ENCODE assay signal across 29 mouse cellular contexts in the genomic region with DNA sequence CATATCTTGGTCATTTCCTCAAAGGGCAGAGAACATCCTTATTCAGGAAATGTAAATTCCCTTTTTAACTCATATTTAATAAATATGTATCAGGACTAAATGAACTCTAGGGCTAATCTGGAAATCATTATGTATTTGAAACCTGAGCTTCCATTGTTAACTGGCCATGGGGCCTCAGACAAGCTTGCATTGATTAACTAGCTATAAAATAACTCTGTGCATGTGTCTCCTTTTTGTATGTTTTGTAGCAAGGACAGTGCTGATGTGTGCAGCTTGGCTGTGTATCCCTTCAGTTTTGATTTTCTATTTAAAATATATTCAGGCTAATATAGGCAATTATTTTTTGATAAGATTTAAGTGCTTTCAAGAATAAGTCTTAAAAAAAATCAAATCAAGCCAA.
DNase-seq lines count a peak whose midpoint lies in the region; ATAC-seq lines count a peak whose summit lies in the region.
"Had no signal": no experiment of that assay in that cellular context is flagged by ENCODE, and none has a peak within 500 bp of the region (broad histone marks: within the 10 kb centered on the region; RNA-seq: fewer than 3 reads in every experiment).

No protein-coding gene starts in this region.

- H3K9me3 ChIP-seq in embryonic facial prominence, embryonic 11.5 days (replicated peaks; ENCODE audit: control insufficient read depth, low read length): no peaks in the 10 kb centered on the region
- no peaks in the 10 kb centered on the region for H3K9me3 ChIP-seq in embryonic facial prominence, embryonic 10.5 days
- H3K9me3 ChIP-seq in limb, embryonic 10.5 days (replicated peaks): no peaks in the 10 kb centered on the region
- H3K9me3 ChIP-seq in limb, embryonic 12.5 days: no peaks in the 10 kb centered on the region
- H3K9me3 ChIP-seq: embryonic facial prominence, embryonic 13.5 days; embryonic facial prominence, embryonic 15.5 days; forebrain, embryonic 10.5 days; forebrain, embryonic 13.5 days; forebrain, embryonic 15.5 days; G1E had no signal

- no peaks in the 10 kb centered on the region for H3K36me3 ChIP-seq in embryonic facial prominence, embryonic 11.5 days (replicated peaks; ENCODE audit: control insufficient read depth, insufficient read depth, low read depth, low read length)
- no peaks in the 10 kb centered on the region for H3K36me3 ChIP-seq in embryonic facial prominence, embryonic 10.5 days (replicated peaks)
- H3K36me3 ChIP-seq in limb, embryonic 10.5 days: no peaks in the 10 kb centered on the region
- no peaks in the 10 kb centered on the region for H3K36me3 ChIP-seq in limb, embryonic 12.5 days
- H3K36me3 ChIP-seq: embryonic facial prominence, embryonic 13.5 days; embryonic facial prominence, embryonic 15.5 days; forebrain, embryonic 10.5 days; forebrain, embryonic 15.5 days; G1E had no signal

- no peak overlapping the region for H3K9ac ChIP-seq in embryonic facial prominence, embryonic 11.5 days (replicated peaks; ENCODE audit: low read length)
- H3K9ac ChIP-seq in limb, embryonic 12.5 days (replicated peaks): no peak overlapping the region
- H3K9ac ChIP-seq: embryonic facial prominence, embryonic 13.5 days; embryonic facial prominence, embryonic 15.5 days; forebrain, embryonic 13.5 days; forebrain, embryonic 15.5 days; forebrain, postnatal 0 days had no signal

- no peaks in the 10 kb centered on the region for H3K4me1 ChIP-seq in embryonic facial prominence, embryonic 11.5 days (ENCODE audit: control insufficient read depth, insufficient read depth, low read length)
- no peaks in the 10 kb centered on the region for H3K4me1 ChIP-seq in embryonic facial prominence, embryonic 10.5 days
- H3K4me1 ChIP-seq in limb, embryonic 10.5 days: peaks cover 3% of the 10 kb centered on the region; the same call in 1 of the 2 replicates
- H3K4me1 ChIP-seq in limb, embryonic 12.5 days (replicated peaks): no peaks in the 10 kb centered on the region
- H3K4me1 ChIP-seq: embryonic facial prominence, embryonic 13.5 days; embryonic facial prominence, embryonic 15.5 days; forebrain, embryonic 10.5 days; forebrain, embryonic 13.5 days; forebrain, embryonic 15.5 days had no signal

- H3K4me3 ChIP-seq in embryonic facial prominence, embryonic 11.5 days (ENCODE audit: low read depth, low read length): no peak overlapping the region
- no peak overlapping the region for H3K4me3 ChIP-seq in embryonic facial prominence, embryonic 10.5 days
- no peak overlapping the region for H3K4me3 ChIP-seq in limb, embryonic 10.5 days
- H3K4me3 ChIP-seq in limb, embryonic 12.5 days (replicated peaks): no peak overlapping the region
- H3K4me3 ChIP-seq: embryonic facial prominence, embryonic 13.5 days; embryonic facial prominence, embryonic 15.5 days; erythroblast, embryonic 14.5 days; forebrain, embryonic 10.5 days; forebrain, embryonic 13.5 days; forebrain, embryonic 15.5 days had no signal

- peak; percentile 5 for DNase-seq in embryo, embryonic 10.5 days (ENCODE audit: low spot score)
- no peak for DNase-seq in embryo, embryonic 9.5 days (ENCODE audit: extremely low spot score)
- DNase-seq in embryonic facial prominence, embryonic 11.5 days (ENCODE audit: low spot score): peak; percentile 37
- DNase-seq in embryonic facial prominence, embryonic 10.5 days (ENCODE audit: low spot score): no peak
- DNase-seq in limb, embryonic 10.5 days (ENCODE audit: low spot score): no peak
- no peak for DNase-seq in left cerebral cortex, postnatal 4 days
- no peak for DNase-seq in lung, postnatal 36 days
- DNase-seq: adrenal gland, adult 8-10 months; adrenal gland, postnatal 14 days; adrenal gland, postnatal 36 days; B cell, adult 2 months; cerebellum, adult 11-12 months; cerebellum, adult 2 months; cerebellum, adult 9-10 months; cerebellum, postnatal 10 days; cerebellum, postnatal 25 days; forebrain, postnatal 0 days had no signal

- intact Hi-C loops in left cerebral cortex, postnatal 4 days (cut with DNase I): no loop called here

- H3K27me3 ChIP-seq in embryonic facial prominence, embryonic 11.5 days (ENCODE audit: control insufficient read depth, insufficient read depth, low read length): no peaks in the 10 kb centered on the region
- no peaks in the 10 kb centered on the region for H3K27me3 ChIP-seq in embryonic facial prominence, embryonic 10.5 days (replicated peaks; ENCODE audit: low read depth, poor library complexity, severe bottlenecking)
- H3K27me3 ChIP-seq in limb, embryonic 10.5 days (ENCODE audit: low read depth, poor library complexity, severe bottlenecking): no peaks in the 10 kb centered on the region
- no peaks in the 10 kb centered on the region for H3K27me3 ChIP-seq in limb, embryonic 12.5 days
- H3K27me3 ChIP-seq: CH12.LX; embryonic facial prominence, embryonic 13.5 days; embryonic facial prominence, embryonic 15.5 days; forebrain, embryonic 13.5 days; forebrain, embryonic 15.5 days; Patski had no signal

- no peak overlapping the region for H3K4me2 ChIP-seq in embryonic facial prominence, embryonic 11.5 days (ENCODE audit: low read depth, low read length)
- no peak overlapping the region for H3K4me2 ChIP-seq in limb, embryonic 12.5 days
- H3K4me2 ChIP-seq: embryonic facial prominence, embryonic 13.5 days; embryonic facial prominence, embryonic 15.5 days; forebrain, embryonic 13.5 days; forebrain, embryonic 15.5 days had no signal

- no peak overlapping the region for H3K27ac ChIP-seq in embryonic facial prominence, embryonic 11.5 days (replicated peaks; ENCODE audit: low read depth, low read length)
- no peak overlapping the region for H3K27ac ChIP-seq in embryonic facial prominence, embryonic 10.5 days (replicated peaks)
- H3K27ac ChIP-seq in limb, embryonic 10.5 days: peak overlapping the region; percentile 56; the same call in 1 of the 2 replicates
- no peak overlapping the region for H3K27ac ChIP-seq in limb, embryonic 12.5 days
- H3K27ac ChIP-seq: embryonic facial prominence, embryonic 13.5 days; embryonic facial prominence, embryonic 15.5 days; forebrain, embryonic 10.5 days; forebrain, embryonic 13.5 days; forebrain, embryonic 15.5 days had no signal

- ATAC-seq in embryonic facial prominence, embryonic 11.5 days (replicated peaks; ENCODE audit: insufficient number of reproducible peaks, low FRiP score, low TSS enrichment, low read depth): no peak; the same call in 1 of the 2 replicates
- ATAC-seq in limb, embryonic 12.5 days (ENCODE audit: insufficient number of reproducible peaks, insufficient read depth, low FRiP score, low TSS enrichment, low read depth): peak; percentile 63; the same call in 1 of the 2 replicates
- ATAC-seq: activated CD4-positive, CD25-positive, alpha-beta regulatory T cell, adult 4 months; CD4-positive, CD25-positive, alpha-beta regulatory T cell, adult 4 months; forebrain, embryonic 13.5 days; forebrain, embryonic 15.5 days; forebrain, postnatal 0 days; Patski had no signal

Comparison
In these comparisons a context has a peak if more than half of its experiments do, and no peak if none do; other contexts are left out.
1. DNase-seq: peak in embryo, embryonic 10.5 days (single experiment) and embryonic facial prominence, embryonic 11.5 days (single experiment); none in embryo, embryonic 9.5 days (single experiment), embryonic facial prominence, embryonic 10.5 days (single experiment), limb, embryonic 10.5 days (single experiment), left cerebral cortex, postnatal 4 days (single experiment) and lung, postnatal 36 days (single experiment).